Mouse (Mus musculus) retina, postnatal 7 days (tissue): Measurements from ENCODE around the gene Nup43.

ENCODE experiments used
- DNase-seq: peaks from one replicate; pipeline ENCODE4 v3.0.0-alpha.2; 2012; ENCODE audit warnings: low read depth, low spot score

Nup43 gene

DNA sequence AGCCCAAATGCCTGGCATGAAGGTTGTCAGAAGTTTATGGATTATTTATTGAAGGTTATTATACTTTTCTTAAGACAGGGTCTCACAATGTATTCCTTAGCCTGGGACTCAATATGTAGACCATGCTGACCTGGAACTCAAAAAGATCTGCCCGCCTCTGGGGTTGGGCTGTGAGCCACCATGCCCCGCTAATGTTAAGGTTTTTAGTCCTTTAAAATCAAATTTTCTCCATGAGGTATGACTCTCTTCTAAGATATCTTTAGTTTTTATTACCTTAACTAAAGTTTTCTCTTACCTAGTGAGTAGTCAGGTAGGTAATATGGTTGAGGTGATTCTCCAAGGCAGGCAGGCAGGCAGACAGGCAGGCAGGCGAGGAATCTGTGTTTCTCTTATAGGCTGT is 14.9 kb downstream of the Nup43 start:
- DNase-seq = no peak

DNA sequence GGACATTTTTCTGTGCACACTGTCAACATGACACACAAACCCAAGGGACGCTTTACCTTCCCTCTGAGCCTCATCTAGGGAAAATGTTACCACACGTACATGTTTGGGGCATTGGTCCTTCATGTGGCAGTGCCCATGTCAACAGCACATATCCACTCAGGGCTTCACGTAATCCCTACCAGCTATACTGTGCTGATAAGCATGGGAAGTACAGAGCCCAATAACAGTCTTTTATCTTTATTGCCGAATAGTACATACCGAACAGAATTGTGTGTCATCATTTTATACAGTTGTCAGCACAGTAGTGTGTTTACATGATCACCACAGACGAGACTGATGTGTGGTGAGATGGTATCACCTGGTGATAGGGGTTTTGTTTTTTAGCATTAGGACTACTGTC is 19.6 kb downstream of the Nup43 start:
- DNase-seq = no peak

DNA sequence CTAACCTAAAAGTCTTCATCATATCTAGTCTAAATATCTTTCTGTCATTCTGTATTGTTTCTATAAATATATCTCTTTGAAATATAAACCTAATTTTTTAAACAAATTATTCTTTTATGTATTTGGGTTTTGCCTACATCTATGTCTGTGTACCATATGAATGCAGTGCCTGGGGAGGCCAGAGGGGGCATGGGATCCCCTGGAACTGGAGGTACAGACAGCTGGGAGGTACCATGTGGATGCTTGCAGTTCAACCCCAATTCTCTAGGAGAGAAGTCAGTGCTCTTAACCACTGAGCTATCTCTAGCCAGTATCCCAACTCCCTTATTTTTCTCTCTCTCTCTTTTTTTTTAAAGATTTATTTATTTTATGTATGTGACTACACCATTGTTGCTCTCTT is 28.0 kb downstream of the Nup43 start:
- no peak for DNase-seq

DNA sequence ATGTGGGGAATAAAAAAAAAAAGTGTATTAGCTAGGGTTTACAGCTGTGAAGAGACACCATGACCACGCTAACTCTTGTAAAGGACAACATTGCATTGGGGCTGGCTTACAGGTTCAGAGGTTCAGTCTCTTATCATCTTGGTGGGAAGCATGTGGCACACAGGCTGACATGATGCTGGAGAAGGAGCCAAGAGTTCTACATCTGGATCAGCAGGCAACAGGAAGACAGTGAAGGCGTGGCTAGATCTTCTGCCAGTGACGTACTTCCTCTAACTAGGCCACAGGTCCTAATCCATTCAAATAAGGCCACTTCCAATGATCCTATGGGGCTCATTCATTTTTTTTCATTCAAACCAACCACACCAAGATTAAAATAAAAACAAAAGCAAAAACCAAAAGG is 32.8 kb downstream of the Nup43 start:
- DNase-seq = no peak

DNA sequence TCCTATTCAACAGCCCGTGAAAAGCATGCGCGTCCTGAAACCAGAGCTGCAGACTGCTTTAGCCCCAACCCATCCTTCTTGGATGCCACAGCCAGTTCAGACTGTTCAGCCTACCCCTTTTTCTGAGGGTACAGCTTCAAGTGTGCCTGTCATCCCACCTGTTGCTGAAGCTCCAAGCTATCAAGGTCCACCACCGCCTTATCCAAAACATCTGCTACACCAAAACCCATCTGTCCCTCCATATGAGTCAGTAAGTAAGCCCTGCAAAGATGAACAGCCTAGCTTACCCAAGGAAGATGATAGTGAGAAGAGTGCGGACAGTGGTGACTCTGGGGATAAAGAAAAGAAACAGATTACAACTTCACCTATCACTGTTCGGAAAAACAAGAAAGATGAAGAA is 35.3 kb downstream of the Nup43 start:
- DNase-seq = no peak

DNA sequence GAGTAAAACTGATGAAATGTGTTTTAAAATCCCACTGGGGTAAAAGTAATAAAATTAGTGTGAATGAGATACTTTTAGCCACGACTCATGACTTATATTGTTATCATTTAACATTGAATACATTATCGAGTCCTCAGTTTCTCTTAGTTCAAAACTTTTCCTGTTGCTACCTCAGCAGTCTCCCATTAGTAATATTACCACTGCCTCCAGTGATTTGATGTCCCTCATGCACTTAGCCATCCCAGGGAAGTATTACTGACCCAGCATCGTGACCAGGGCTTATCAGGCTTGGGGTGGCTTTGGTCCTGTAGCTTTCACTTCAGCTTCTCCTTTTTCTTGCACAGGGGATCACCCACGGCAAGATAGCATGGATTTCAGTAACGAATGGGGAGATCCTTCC is 42.8 kb downstream of the Nup43 start:
- DNase-seq = no peak

DNA sequence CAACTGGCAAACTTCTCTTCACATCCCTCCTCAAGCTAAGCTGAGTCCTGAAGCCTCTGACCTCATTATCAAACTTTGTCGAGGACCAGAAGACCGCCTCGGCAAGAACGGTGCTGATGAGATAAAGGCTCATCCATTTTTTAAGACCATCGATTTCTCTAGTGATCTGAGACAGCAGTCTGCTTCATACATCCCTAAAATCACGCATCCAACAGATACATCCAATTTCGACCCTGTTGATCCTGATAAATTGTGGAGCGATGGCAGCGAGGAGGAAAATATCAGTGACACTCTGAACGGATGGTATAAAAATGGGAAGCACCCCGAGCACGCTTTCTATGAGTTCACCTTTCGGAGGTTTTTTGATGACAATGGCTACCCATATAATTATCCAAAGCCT is 45.2 kb downstream of the Nup43 start:
- no peak for DNase-seq

DNA sequence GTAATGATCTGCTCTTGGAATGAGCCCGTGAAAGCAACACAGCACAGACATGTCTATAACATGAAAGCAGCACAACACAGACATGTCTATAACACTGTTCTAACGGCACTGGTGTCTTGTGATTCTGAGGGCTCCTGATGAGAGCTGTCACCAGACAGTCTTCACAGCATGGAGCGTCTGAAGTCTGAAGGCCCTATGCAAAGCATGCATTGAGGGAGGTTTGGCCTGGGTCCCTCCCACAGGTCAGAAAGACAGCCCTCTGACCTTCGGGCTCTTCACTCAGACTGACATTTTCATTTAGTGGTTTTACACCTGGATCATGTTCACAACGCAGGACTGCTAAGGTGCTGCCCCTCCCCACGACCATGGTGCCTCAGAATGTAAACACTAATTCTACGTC is 47.8 kb downstream of the Nup43 start:
- DNase-seq = no peak

DNA sequence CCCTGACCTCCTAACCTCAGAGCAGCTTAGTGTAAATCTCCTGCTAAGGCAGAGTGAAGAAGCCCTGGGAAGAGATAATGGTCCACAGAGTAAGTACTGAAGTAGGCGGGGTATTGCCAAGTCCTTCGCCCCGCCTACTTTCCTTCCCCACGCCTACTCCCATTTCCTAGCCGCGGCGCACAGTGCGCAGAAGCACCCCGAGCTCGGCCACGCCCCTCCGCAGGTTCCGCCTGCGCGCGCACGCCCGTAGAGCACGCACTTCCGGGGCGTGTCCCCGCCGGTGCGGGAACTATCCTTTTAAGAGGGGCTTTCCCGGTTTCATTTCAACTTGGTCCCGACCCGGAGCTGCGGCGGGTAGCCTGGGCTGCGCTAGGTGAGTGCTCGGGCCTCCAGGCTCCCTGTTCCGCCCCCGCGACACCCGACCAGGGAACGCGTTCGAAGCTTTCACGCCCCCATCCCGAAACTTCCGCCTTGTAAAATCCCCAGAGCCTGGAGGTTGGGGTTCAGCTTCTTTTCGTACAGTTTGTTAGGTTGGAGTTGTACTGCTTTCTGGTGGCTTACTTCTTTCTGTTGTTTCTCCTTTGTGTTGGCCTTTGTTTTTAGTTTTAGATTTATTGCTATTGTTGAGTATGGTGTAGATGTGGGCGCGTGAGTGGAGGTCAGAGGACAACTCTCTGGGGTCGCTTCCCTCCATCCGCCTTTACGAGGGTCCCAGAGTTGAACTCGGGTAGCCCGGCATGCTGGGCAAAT is 58.6 kb downstream of the Nup43 start, which contains the start of gene Katna1:
Gene Katna1, plus strand, starts transcription at position 250 of the 750 bp plus-strand sequence.
- DNase-seq = peak; percentile 94

DNA sequence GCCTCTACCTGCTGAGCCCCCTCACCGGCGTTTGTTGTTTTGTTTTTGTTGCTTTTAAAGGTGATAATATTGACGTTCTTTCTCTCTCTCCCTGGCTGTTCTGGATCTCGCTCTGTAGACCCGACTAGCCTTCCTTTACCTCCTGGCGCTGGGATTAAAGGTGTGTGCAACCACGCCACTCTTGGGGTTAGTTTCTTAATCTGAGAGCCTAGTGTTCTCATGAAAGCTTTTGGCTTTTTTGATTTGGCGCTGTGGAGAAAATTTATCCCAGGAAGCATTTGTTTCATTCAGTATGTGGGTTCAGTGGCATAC is 59.2 kb downstream of the Nup43 start:
- no peak for DNase-seq

DNA sequence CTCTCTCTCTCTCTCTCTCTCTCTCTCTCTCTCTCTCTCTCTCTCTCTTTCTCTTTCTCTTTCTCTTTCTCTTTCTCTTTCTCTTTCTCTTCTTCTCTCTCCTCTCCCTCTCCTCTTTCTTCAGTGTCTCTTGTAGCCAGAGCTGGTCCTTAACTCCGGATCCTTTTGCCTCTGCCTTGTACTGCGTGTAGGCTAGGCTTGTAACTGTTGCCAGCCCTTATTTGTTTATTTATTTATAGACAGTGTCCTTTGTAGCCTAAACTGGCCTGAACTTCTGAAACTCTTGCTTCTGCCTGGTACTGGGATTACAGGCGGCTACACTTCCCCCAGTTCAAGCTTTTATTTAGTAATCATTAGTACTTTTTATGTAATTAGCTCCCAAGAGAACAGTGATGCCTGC is 59.7 kb downstream of the Nup43 start:
- DNase-seq = no peak
